8 mouse cellular contexts compared by ENCODE assay signal in the genomic region with DNA sequence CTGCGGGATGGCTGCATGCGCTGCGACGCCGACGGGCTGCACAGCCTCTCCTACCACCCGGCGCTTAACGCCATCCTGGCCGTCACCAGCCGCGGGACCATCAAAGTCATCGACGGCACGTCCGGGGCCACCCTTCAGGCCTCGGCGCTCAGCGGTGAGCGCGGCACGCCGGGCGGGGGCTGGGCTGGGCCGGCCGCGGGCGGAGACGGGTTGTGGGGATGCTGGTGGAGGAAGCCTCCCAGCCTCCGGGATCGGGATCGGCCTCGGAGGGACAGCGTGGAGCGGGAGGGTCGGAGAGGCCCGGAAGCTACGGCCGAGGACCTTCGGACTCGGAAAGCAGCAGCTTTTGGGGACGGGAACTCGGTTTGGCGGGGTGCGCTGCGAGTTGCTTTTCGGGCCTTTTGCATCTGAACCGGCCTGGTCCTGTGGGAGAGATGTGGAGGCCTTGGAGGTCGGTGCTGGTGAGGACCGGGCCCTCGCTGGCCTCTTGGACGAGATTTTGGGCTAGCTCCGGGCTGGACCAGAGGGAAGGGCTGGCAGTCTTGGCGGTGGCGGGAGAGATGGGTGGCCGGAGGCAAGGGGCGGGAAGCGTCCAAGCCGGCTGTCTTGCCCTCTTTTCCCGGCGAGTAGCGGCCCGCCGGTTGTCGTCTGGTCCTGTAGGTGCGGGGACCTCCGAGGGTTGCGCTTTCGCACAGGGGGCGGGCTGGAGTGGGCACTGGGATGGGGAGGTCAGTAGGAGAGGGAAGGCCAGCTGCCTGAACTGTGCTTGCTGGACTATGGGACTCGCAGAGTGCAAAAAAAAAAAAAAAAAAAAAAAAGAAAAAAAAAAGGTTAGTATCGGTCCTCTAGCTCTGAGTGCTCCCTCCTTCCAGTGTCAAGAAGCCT. TPM values are rescaled to one million over a fixed set of nuclear protein-coding genes. Genes with fewer than 3 reads are reported as not detected.
DNase-seq lines count a peak whose midpoint lies in the region; ATAC-seq and TF ChIP-seq lines count a peak whose summit lies in the region.

No protein-coding gene starts in this region.

- H3K9me3 ChIP-seq in embryonic facial prominence, embryonic 14.5 days (ENCODE audit: control insufficient read depth, low read length): no peaks in the 10 kb centered on the region
- H3K9me3 ChIP-seq in heart, embryonic 16.5 days (replicated peaks; ENCODE audit: control insufficient read depth, low read length): no peaks in the 10 kb centered on the region
- H3K9me3 ChIP-seq in liver, embryonic 13.5 days (replicated peaks): no peaks in the 10 kb centered on the region
- H3K9me3 ChIP-seq in neural tube, embryonic 12.5 days: no peaks in the 10 kb centered on the region

- TF ChIP-seq CTCF in left cerebral cortex, adult 2 months (IDR thresholded peaks at IDR 0.05): no peak
- TF ChIP-seq CTCF in Patski (IDR thresholded peaks at IDR 0.05): no peak

- H3K27me3 ChIP-seq in Patski: no peaks in the 10 kb centered on the region
- H3K27me3 ChIP-seq in embryonic facial prominence, embryonic 14.5 days (replicated peaks; ENCODE audit: control insufficient read depth, insufficient read depth, low read length): no peaks in the 10 kb centered on the region
- H3K27me3 ChIP-seq in heart, embryonic 16.5 days (ENCODE audit: control insufficient read depth, insufficient read depth, low read length): no peaks in the 10 kb centered on the region
- no peaks in the 10 kb centered on the region for H3K27me3 ChIP-seq in liver, embryonic 13.5 days
- H3K27me3 ChIP-seq in neural tube, embryonic 12.5 days (replicated peaks): no peaks in the 10 kb centered on the region

- in situ Hi-C loops in Patski (cut with MboI; ENCODE audit: low pct_unique_long_range_greater_than_20kb): no loop called here

- peak overlapping the region; percentile 92 for H3K9ac ChIP-seq in embryonic facial prominence, embryonic 14.5 days (ENCODE audit: low read depth, low read length)
- H3K9ac ChIP-seq in heart, embryonic 16.5 days (ENCODE audit: low read length): peak overlapping the region; percentile 98
- H3K9ac ChIP-seq in liver, embryonic 13.5 days: peak overlapping the region; percentile 97
- peak overlapping the region; percentile 96 for H3K9ac ChIP-seq in neural tube, embryonic 12.5 days

- no peaks in the 10 kb centered on the region for H3K36me3 ChIP-seq in embryonic facial prominence, embryonic 14.5 days (ENCODE audit: control insufficient read depth, insufficient read depth, low read length)
- no peaks in the 10 kb centered on the region for H3K36me3 ChIP-seq in heart, embryonic 16.5 days (ENCODE audit: control insufficient read depth, insufficient read depth)
- H3K36me3 ChIP-seq in liver, embryonic 13.5 days: 0 out of 2 replicates have a peak, but pooled peaks cover 2% of the 10 kb centered on the region
- no peaks in the 10 kb centered on the region for H3K36me3 ChIP-seq in neural tube, embryonic 12.5 days

- POLR2A ChIA-PET in Patski (lab: Charles Lee): interaction anchor here (0.7 to 1.4 kb wide), 5 partner anchors 13 to 629 kb away, joined by 3 to 11 read pairs (median 5); no protein-coding TSS in a partner anchor

- intact Hi-C loops in left cerebral cortex, adult 2 months (cut with DNase I): loop anchor here (1.0 to 2.0 kb wide), 2 partner anchors 40 to 190 kb away; partner anchors contain the start of genes Spast and Yipf4

- H3K4me2 ChIP-seq in embryonic facial prominence, embryonic 14.5 days (ENCODE audit: low read depth, low read length): peak overlapping the region; percentile 85
- peak overlapping the region; percentile 82 for H3K4me2 ChIP-seq in heart, embryonic 16.5 days (ENCODE audit: low read depth, low read length)
- peak overlapping the region; percentile 86 for H3K4me2 ChIP-seq in liver, embryonic 13.5 days
- H3K4me2 ChIP-seq in neural tube, embryonic 12.5 days (replicated peaks): peak overlapping the region; percentile 72

- H3K4me1 ChIP-seq in embryonic facial prominence, embryonic 14.5 days (ENCODE audit: control insufficient read depth, insufficient read depth, low read length): peaks cover 19% of the 10 kb centered on the region
- H3K4me1 ChIP-seq in heart, embryonic 16.5 days (ENCODE audit: control insufficient read depth, insufficient read depth, low read length): peaks cover 19% of the 10 kb centered on the region
- H3K4me1 ChIP-seq in liver, embryonic 13.5 days (replicated peaks): peaks cover 39% of the 10 kb centered on the region
- peaks cover 21% of the 10 kb centered on the region for H3K4me1 ChIP-seq in neural tube, embryonic 12.5 days

- WGBS in embryonic facial prominence, embryonic 14.5 days: under 1% methylated on average over 44 of the region's 72 CpGs
- WGBS in heart, embryonic 16.5 days: under 1% methylated on average over 71 of the region's 72 CpGs
- under 1% methylated on average over 72 of the region's 72 CpGs for WGBS in liver, embryonic 13.5 days (ENCODE audit: insufficient replicate concordance)
- WGBS in neural tube, embryonic 12.5 days: under 1% methylated on average over 68 of the region's 72 CpGs

- ATAC-seq in Patski: peak; percentile 36
- ATAC-seq in embryonic facial prominence, embryonic 14.5 days (ENCODE audit: low read depth): peak; percentile 32
- ATAC-seq in heart, embryonic 16.5 days (replicated peaks; ENCODE audit: extremely low read depth, insufficient read depth, low FRiP score): peak; percentile 28
- ATAC-seq in liver, embryonic 13.5 days (ENCODE audit: low read depth): peak; percentile 57
- peak; percentile 71 for ATAC-seq in neural tube, embryonic 12.5 days (ENCODE audit: low FRiP score, low read depth)

- peak overlapping the region; percentile 94 for H3K27ac ChIP-seq in left cerebral cortex, adult 2 months
- H3K27ac ChIP-seq in embryonic facial prominence, embryonic 14.5 days (replicated peaks; ENCODE audit: low read depth, low read length): peak overlapping the region; percentile 98
- peak overlapping the region; percentile 99 for H3K27ac ChIP-seq in heart, embryonic 16.5 days (ENCODE audit: low read length)
- H3K27ac ChIP-seq in liver, embryonic 13.5 days: peak overlapping the region; percentile 99
- H3K27ac ChIP-seq in neural tube, embryonic 12.5 days: peak overlapping the region; percentile 92

- CTCF ChIA-PET in Patski (lab: Charles Lee): no interaction called here

- H3K4me3 ChIP-seq in left cerebral cortex, adult 2 months: peak overlapping the region; percentile 99
- H3K4me3 ChIP-seq in embryonic facial prominence, embryonic 14.5 days (ENCODE audit: low read depth, low read length): peak overlapping the region; percentile 94
- H3K4me3 ChIP-seq in heart, embryonic 16.5 days (ENCODE audit: low read length): peak overlapping the region; percentile 86
- peak overlapping the region; percentile 97 for H3K4me3 ChIP-seq in liver, embryonic 13.5 days (replicated peaks)
- H3K4me3 ChIP-seq in neural tube, embryonic 12.5 days: peak overlapping the region; percentile 96

- peak in 1 of 2 experiments; percentile 22 for DNase-seq in left cerebral cortex, adult 2 months (ENCODE audit: extremely low spot score in 1 of 2, low spot score in 2 of 2)
- DNase-seq in left cerebral cortex, adult 11 months (ENCODE audit: low spot score): no peak
- DNase-seq in Patski (ENCODE audit: low read depth, low spot score): no peak
- peak; percentile 20 for DNase-seq in embryonic facial prominence, embryonic 14.5 days (ENCODE audit: low spot score)
- DNase-seq in liver, embryonic 13.5 days: peak; percentile 52
- no peak for DNase-seq in yolk sac, embryonic 10.5 days (ENCODE audit: low spot score)

RNA-seq across cellular contexts. Expression of gene Birc6, which starts 0.8 kb away (rescaled TPM):
- 100 to 1,000 TPM; 132 to 144 TPM for total RNA-seq in left cerebral cortex, adult 2 months (2021)
- polyA plus RNA-seq in Patski (2021): 57.4 TPM
- polyA plus RNA-seq in embryonic facial prominence, embryonic 14.5 days (2014; fragmentation: Nextera tagmentation; extraction: Ambion mirVana): 87.8 and 90.6 TPM in 2 replicates
- polyA plus RNA-seq in heart, embryonic 16.5 days (2015; fragmentation: Nextera tagmentation; extraction: Ambion mirVana): 46.6 and 51.8 TPM in 2 replicates
- polyA plus RNA-seq in liver, embryonic 13.5 days (2015; fragmentation: Nextera tagmentation; extraction: Ambion mirVana): 38.1 and 43.0 TPM in 2 replicates
- 91.9 and 95.6 TPM in 2 replicates for polyA plus RNA-seq in neural tube, embryonic 12.5 days (2016; fragmentation: Nextera tagmentation; extraction: Ambion mirVana)

RNA-seq across cellular contexts. Expression of gene Yipf4, which starts 39.6 kb away (rescaled TPM):
- 10 to 100 TPM; 76.7 to 89.5 TPM for total RNA-seq in left cerebral cortex, adult 2 months (2021)
- polyA plus RNA-seq in Patski (2021): 128 TPM
- 66.2 and 78.1 TPM in 2 replicates for polyA plus RNA-seq in embryonic facial prominence, embryonic 14.5 days (2014; fragmentation: Nextera tagmentation; extraction: Ambion mirVana)
- 52.7 and 56.6 TPM in 2 replicates for polyA plus RNA-seq in heart, embryonic 16.5 days (2015; fragmentation: Nextera tagmentation; extraction: Ambion mirVana)
- polyA plus RNA-seq in liver, embryonic 13.5 days (2015; fragmentation: Nextera tagmentation; extraction: Ambion mirVana): 62.4 and 77.0 TPM in 2 replicates
- polyA plus RNA-seq in neural tube, embryonic 12.5 days (2016; fragmentation: Nextera tagmentation; extraction: Ambion mirVana): 58.0 and 64.6 TPM in 2 replicates

Comparison
In these comparisons a context has a peak if more than half of its experiments do, and no peak if none do; other contexts are left out.
1. DNase-seq: peak in embryonic facial prominence, embryonic 14.5 days (single experiment) and liver, embryonic 13.5 days (single experiment); none in left cerebral cortex, adult 11 months (single experiment), Patski (single experiment) and yolk sac, embryonic 10.5 days (single experiment).
2. Peak in every context shown above with its lines, with median percentiles within 50 percentile points of each other: H3K27ac ChIP-seq, H3K4me3 ChIP-seq, ATAC-seq, H3K4me2 ChIP-seq and H3K9ac ChIP-seq.